8 mouse cellular contexts compared by ENCODE assay signal in the genomic region with DNA sequence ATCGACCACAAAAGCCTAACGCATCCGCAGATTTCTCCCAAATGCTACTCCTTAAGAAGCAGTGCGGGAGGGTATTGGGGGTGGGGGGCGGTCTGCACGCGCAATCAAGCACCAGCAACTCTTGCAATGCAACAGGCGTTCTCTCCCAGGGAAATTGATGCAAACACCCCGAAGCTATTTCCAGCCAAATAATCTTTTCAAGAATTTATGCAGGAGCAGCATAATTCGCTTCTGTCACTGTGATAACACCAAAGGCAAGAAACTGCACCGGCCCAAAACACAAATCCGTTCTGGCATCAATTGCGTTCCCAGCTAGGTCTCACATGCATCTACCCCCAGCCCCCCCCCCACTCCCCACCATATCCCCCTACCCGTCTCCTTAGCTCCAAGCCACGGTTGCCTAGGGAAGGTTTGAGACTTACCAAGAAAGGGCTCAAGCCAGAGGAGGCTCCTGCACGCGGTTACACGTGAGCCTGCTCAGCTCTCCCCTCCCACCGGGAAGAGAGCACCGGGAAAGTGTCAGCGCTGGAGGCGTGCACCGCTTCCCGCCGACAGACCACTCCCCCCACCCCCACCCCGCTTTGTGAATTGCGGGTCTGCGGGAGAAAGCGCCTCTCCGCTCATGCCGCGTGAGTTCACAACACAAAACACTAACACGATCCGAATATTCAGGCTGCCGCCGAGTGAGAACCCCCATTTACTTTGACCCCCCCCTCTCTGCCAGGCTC. TPM values are rescaled to one million over a fixed set of nuclear protein-coding genes. Genes with fewer than 3 reads are reported as not detected.
DNase-seq lines count a peak whose midpoint lies in the region; ATAC-seq and TF ChIP-seq lines count a peak whose summit lies in the region.

No protein-coding gene starts in this region.

- peak overlapping the region; percentile 86 for H3K4me3 ChIP-seq in layer of hippocampus, adult 2 months
- H3K4me3 ChIP-seq in heart, embryonic 11.5 days (ENCODE audit: low read depth, low read length), result peak overlapping the region; percentile 56
- peak overlapping the region; percentile 58 for H3K4me3 ChIP-seq in kidney, embryonic 15.5 days (replicated peaks)
- peak overlapping the region; percentile 60 for H3K4me3 ChIP-seq in liver, postnatal 0 days (ENCODE audit: low read depth, low read length)

- 1% methylated on average over 35 of the region's 36 CpGs for WGBS in heart, embryonic 11.5 days (ENCODE audit: insufficient replicate concordance)
- WGBS in kidney, embryonic 15.5 days, result 1% methylated on average over 36 of the region's 36 CpGs
- 1% methylated on average over 35 of the region's 36 CpGs for WGBS in liver, postnatal 0 days (ENCODE audit: insufficient replicate concordance)

- peak in 1 of 2 experiments; percentile 52 for DNase-seq in layer of hippocampus, adult 2 months (ENCODE audit: low spot score in 2 of 2)
- no peak for DNase-seq in layer of hippocampus, adult 8-10 months (ENCODE audit: low spot score in 2 of 2)
- DNase-seq in liver, postnatal 0 days, result peak; percentile 38
- peak; percentile 70 for DNase-seq in right cerebral cortex, postnatal 14 days

- no peaks in the 10 kb centered on the region for H3K36me3 ChIP-seq in heart, embryonic 11.5 days (ENCODE audit: control insufficient read depth, insufficient read depth, low read length)
- H3K36me3 ChIP-seq in kidney, embryonic 15.5 days, result no peaks in the 10 kb centered on the region
- H3K36me3 ChIP-seq in liver, postnatal 0 days (replicated peaks; ENCODE audit: insufficient read depth, low read length), result no peaks in the 10 kb centered on the region

- no peak for TF ChIP-seq CTCF in layer of hippocampus, adult 2 months (conservative IDR thresholded peaks at IDR 0.05)
- TF ChIP-seq CTCF in liver, postnatal 0 days (IDR thresholded peaks at IDR 0.05; ENCODE audit: low read depth), result no peak

- peaks cover 13% of the 10 kb centered on the region for H3K27me3 ChIP-seq in heart, embryonic 11.5 days (ENCODE audit: control insufficient read depth, insufficient read depth, low read length)
- peaks cover 43% of the 10 kb centered on the region for H3K27me3 ChIP-seq in kidney, embryonic 15.5 days
- peaks cover 16% of the 10 kb centered on the region for H3K27me3 ChIP-seq in liver, postnatal 0 days (ENCODE audit: insufficient read depth, low read length)

- peak overlapping the region; percentile 56 for H3K9ac ChIP-seq in heart, embryonic 11.5 days (ENCODE audit: low read depth, low read length)
- H3K9ac ChIP-seq in kidney, embryonic 15.5 days, result peak overlapping the region; percentile 37
- peak overlapping the region; percentile 36; the same call in 1 of the 2 replicates for H3K9ac ChIP-seq in liver, postnatal 0 days (replicated peaks)

- peak overlapping the region; percentile 81 for H3K27ac ChIP-seq in layer of hippocampus, adult 2 months
- H3K27ac ChIP-seq in heart, embryonic 11.5 days (ENCODE audit: low read depth, low read length), result no peak overlapping the region
- H3K27ac ChIP-seq in kidney, embryonic 15.5 days, result no peak overlapping the region
- H3K27ac ChIP-seq in liver, postnatal 0 days (ENCODE audit: low read depth), result no peak overlapping the region

- no peaks in the 10 kb centered on the region for H3K9me3 ChIP-seq in heart, embryonic 11.5 days (replicated peaks; ENCODE audit: control insufficient read depth, low read length)
- H3K9me3 ChIP-seq in kidney, embryonic 15.5 days (replicated peaks), result no peaks in the 10 kb centered on the region
- H3K9me3 ChIP-seq in liver, postnatal 0 days (ENCODE audit: low read length), result no peaks in the 10 kb centered on the region

- H3K4me2 ChIP-seq in heart, embryonic 11.5 days, result peak overlapping the region; percentile 93
- peak overlapping the region; percentile 98 for H3K4me2 ChIP-seq in kidney, embryonic 15.5 days
- peak overlapping the region; percentile 79 for H3K4me2 ChIP-seq in liver, postnatal 0 days (ENCODE audit: low read depth, low read length)

- ATAC-seq in common myeloid progenitor, adult 5-6 weeks (replicated peaks; ENCODE audit: low read depth, poor library complexity, severe bottlenecking), result peak; percentile 24
- ATAC-seq in heart, embryonic 11.5 days (replicated peaks; ENCODE audit: insufficient number of reproducible peaks, low FRiP score, low TSS enrichment), result 0 out of 2 replicates have a peak, but pooled peaks have one; percentile 41
- peak; percentile 52 for ATAC-seq in kidney, embryonic 15.5 days (replicated peaks; ENCODE audit: low FRiP score)
- no peak for ATAC-seq in liver, postnatal 0 days
- no peak for ATAC-seq in megakaryocyte-erythroid progenitor cell, adult 5-6 weeks (replicated peaks; ENCODE audit: low FRiP score, low TSS enrichment, poor library complexity, severe bottlenecking)

- H3K4me1 ChIP-seq in heart, embryonic 11.5 days (ENCODE audit: control insufficient read depth, insufficient read depth, low read length), result peaks cover 19% of the 10 kb centered on the region
- peaks cover 41% of the 10 kb centered on the region for H3K4me1 ChIP-seq in kidney, embryonic 15.5 days
- H3K4me1 ChIP-seq in liver, postnatal 0 days (ENCODE audit: insufficient read depth), result peaks cover 18% of the 10 kb centered on the region

- no peak for TF ChIP-seq EP300 in liver, postnatal 0 days (IDR thresholded peaks at IDR 0.05; ENCODE audit: low read depth)

RNA-seq across cellular contexts. Expression of a gene that starts 1.4 kb away (rescaled TPM):
- total RNA-seq in layer of hippocampus, adult 2 months (2021), result 10 to 100 TPM; 87.7 to 88.2 TPM
- 100 to 1,000 TPM in 2 of 4 experiments, 10 to 100 TPM in 2; 87.7 to 108 (median 98.0) TPM for total RNA-seq in layer of hippocampus, adult 8-10 months (2022)
- 9.2 and 15.9 TPM in 2 replicates for total RNA-seq in common myeloid progenitor, adult 5-6 weeks (2017)
- polyA plus RNA-seq in heart, embryonic 11.5 days (2014; fragmentation: Nextera tagmentation; extraction: Ambion mirVana), result 1.4 and 2.1 TPM in 2 replicates
- polyA plus RNA-seq in kidney, embryonic 15.5 days (2015; fragmentation: Nextera tagmentation; extraction: Ambion mirVana), result 1.9 and 2.9 TPM in 2 replicates
- 8.8 and 9.6 TPM in 2 replicates for polyA plus RNA-seq in liver, postnatal 0 days (2015; fragmentation: Nextera tagmentation; extraction: Ambion mirVana)
- total RNA-seq in megakaryocyte-erythroid progenitor cell, adult 5-6 weeks (2014; fragmentation: Nextera tagmentation), result 0.70 and 4.8 TPM in 2 replicates
- total RNA-seq in megakaryocyte-erythroid progenitor cell, adult 5-6 weeks (2017), result 0.70 and 4.6 TPM in 2 replicates

Comparison
In these comparisons a context has a peak if more than half of its experiments do, and no peak if none do; other contexts are left out.
1. DNase-seq: peak in liver, postnatal 0 days (single experiment) and right cerebral cortex, postnatal 14 days (single experiment); none in layer of hippocampus, adult 8-10 months (0 of 2).
2. ATAC-seq: peak in common myeloid progenitor, adult 5-6 weeks (single experiment), heart, embryonic 11.5 days (single experiment) and kidney, embryonic 15.5 days (single experiment); none in liver, postnatal 0 days (single experiment) and megakaryocyte-erythroid progenitor cell, adult 5-6 weeks (single experiment).
3. Peak in every context shown above with its lines, with median percentiles within 50 percentile points of each other: H3K4me3 ChIP-seq, H3K4me2 ChIP-seq and H3K9ac ChIP-seq.